Mouse (Mus musculus) cerebellum, adult (tissue): ENCODE results near the gene Tada3.

ENCODE experiments used
- ATAC-seq: cut with Nextera tagmentation; 2 replicates; pipeline ENCODE4 v1.9.2; 2017; ENCODE audit warnings: mild to moderate bottlenecking, moderate library complexity, mixed read lengths; ENCODE audit not compliant: insufficient number of reproducible peaks, low FRiP score, low TSS enrichment

The Tada3 gene

DNA sequence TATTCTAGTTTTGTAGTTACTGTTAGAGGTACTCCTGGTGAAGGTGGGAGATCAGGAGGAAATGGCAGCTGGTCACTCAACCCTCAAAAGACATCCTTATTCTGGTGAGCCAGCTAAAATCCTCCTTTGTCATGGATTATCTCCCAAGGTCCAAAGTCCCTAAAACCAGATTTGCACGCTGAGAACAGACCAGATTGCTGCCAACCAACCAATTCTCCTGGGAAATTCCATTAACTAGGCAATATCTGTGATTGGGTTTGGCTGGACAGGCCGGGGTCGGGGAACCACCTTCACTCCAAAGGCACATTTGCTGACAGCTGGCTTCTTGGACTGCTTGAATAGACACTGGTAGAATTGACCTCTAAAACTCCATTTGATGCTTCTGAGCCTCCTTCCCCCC lies 13.0 kb upstream of the Tada3 start:
- no peak for ATAC-seq

- no peak for ATAC-seq
Measured at GRCm38 (mm10) chr6:113388960-113389359, 11.3 kb upstream of the Tada3 start, which contains the start of gene Ttll3. TSS of gene Ttll3 (plus strand) at chr6:113389260.

DNA sequence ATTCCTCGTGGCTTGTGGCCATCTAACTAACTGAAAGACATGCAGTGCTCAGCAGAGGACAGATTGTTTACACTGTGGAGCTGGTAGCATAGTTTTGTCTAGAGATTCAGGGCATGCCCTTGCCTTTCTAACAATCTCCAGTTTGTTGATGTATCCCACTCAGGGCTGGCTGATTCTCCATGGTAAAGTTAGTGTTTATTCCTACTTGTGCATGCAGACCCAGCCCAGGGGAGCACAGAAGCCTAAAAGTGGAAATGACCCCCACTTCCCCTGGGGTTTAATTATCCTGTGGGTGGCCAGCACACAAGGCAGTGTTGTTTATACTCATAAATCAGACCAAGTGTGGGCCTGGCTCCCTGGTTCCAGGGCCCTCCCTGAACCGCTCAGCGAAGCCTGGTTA lies 8.3 kb upstream of the Tada3 start:
- no peak for ATAC-seq

- no peak for ATAC-seq
Measured at GRCm38 (mm10) chr6:113385160-113385714, 7.6 kb upstream of the Tada3 start.

DNA sequence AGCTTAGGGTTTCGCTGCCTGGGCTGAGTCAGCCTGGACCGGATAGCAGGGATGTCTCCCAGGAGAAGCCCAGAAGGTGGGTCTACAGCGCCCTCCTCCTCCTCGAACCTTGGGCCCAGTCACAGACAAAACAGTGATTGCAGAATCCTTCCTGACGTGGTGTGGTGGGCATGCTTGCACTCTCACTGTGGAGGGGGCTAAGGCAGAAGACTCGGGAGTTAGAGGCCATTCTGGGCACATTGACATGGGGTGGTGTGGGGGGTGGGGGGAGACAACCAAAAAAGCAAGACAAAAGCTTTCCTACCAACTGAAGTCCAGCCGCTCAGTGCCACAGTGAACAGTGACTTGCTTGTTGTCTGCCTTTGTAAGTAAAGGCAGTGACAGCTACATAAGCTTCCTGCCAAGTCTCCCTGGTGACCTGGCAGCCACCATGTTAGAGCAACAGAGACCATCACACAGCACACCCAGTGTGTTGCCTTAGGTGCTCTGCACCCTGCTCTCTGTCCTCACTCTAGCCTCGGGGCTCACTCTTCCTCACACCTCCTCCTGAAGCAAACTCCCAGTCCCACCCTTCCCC lies 6.8 kb upstream of the Tada3 start:
- ATAC-seq: no peak

- no peak for ATAC-seq
Measured at GRCm38 (mm10) chr6:113380480-113380879, 2.8 kb upstream of the Tada3 start.

DNA sequence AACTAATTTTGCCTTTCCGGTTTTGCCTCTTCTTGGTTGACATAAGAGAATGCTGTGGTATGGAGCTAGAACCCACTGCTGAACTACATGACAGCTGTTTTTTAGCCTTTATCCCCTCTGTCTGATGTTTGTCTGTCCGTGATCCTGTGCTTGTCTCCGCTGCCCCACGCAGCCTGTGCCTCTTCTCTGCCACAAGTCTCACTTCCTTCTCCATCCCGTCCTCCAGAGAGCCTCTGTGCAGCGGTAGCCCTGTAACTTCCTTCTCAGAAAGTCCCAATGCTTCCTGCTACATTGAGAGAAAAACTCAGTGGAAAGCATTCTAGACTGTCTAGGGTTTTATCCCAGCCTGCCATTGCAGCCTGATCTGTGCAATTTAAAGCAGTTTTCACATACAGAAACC lies 1.6 kb upstream of the Tada3 start:
- no peak for ATAC-seq

- no peak for ATAC-seq
Measured at GRCm38 (mm10) chr6:113377172-113377495, 549 bp downstream of the Tada3 start.

DNA sequence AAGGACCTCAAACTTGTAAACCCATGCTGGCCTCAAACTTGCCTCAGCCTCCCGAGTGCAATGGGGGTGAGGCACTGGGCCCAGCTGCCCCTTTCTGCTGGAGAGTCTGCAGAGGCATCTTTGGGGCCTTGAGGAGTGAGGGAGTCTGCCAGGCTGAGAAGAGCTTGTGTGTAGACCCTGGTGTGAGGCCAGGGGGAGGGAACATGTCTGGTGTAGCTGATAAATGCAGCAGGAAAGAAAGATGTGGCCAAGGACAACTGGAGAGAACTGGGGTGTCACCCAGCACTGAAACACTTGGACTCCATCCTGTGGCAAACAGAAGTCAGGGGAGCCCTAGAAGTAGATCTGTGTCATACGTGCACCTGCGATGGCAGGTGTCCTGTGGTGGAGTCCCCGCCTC lies 4.2 kb downstream of the Tada3 start:
- no peak for ATAC-seq

- no peak for ATAC-seq
Measured at GRCm38 (mm10) chr6:113370194-113370929, 7.3 kb downstream of the Tada3 start.

DNA sequence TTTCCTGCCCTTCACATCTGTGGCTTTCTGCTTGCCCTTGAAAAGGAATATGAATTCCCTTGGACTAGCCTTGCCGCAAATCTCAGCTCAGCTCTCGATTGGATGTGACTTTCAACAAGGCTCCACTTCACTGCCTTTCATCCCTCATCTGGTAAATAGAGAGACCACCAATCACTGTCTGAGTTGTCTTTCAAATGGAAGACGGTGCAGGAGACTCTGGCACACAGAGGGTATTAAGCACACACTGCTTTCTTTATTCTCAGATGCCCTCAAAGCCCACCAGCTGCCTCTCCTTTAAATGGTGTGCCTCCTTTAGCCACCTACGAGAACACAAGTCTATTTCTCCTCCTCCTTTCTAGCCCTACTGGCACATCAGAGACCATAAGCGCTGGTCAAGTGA lies 9.1 kb downstream of the Tada3 start:
- no peak for ATAC-seq

- ATAC-seq: no peak
Measured at GRCm38 (mm10) chr6:113368124-113368523, 9.6 kb downstream of the Tada3 start.

GRCm38 (mm10) chr6:113367574-113367973 lies 10.1 kb downstream of the Tada3 start:
- no peak for ATAC-seq

DNA sequence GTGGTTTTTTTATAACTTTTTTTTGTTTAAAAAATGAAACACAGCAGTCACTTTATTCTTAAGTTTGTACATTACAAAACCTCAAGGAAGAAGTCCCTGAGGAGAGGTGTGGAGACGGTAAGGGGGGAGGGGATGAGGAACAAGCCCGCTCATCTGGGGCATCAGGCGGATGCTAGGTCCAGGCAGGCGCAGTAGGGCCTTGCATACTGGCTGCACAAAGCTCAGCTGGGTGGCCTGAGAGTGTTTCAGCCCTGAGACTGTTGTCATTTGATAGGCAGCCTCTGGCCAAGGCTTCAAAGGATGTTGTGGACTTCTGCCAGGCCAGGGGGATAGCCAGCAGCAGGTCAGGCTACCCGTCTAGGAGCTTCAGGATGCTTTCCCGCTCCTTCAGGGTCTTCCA lies 11.0 kb downstream of the Tada3 start:
- no peak for ATAC-seq

GRCm38 (mm10) chr6:113364518-113365135 lies 13.1 kb downstream of the Tada3 start:
- ATAC-seq: no peak

DNA sequence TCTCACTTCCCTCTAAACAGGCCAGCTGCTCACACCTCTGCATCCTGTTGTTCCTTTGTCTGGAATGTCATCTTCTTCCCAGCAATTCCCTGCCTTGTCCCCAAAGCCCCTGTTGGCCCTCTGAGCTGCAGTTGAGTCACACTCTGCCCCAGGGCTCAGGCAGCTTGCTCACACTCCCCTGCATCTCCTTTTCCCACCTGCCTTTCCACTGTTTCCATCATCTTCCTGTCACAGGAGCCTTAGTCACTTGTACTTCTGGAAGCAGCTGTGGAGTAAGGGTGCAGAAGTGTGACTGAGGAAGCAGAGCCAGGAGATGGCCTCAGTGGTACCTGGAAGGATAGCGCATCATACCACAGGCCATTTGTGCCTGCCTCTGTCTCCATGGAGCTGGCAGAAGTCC lies 15.4 kb downstream of the Tada3 start:
- ATAC-seq: no peak

DNA sequence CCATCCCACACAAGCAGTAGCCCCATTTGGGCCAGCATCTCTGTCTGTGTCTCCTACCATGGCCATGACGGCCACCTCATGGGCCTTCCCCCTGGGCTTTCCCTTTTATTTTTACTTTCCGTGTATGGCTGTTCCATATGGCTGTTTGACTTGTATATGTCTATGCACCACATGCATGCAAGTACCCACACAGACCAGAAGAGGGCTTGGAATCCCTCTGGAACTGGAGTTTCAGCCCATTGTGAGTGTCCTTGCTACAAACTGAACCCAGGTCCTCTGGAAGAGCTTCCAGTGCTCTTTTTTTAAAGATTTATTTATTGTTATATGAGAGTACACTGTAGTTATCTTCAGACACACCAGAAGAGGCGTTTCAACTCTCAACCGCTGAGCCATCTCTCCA lies 16.2 kb downstream of the Tada3 start:
- ATAC-seq: no peak

DNA sequence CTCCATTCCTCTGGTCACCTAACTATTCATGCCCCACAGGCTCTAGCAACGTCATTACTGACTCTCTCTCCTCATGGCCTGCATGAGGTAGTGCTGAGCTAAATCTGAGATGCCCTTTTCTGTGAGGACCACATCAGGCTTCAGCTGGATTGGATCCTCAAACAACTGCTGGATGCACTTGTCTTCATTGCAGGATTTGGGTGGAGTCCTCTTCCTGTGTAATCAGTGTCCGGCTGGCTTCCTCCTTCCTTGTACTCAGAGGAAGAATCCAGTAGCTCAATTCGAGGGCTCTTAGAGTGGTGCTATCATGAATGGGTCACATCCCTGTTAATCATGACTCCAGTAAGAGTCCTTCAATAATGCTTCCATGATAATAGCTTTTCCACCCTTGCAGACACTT lies 24.0 kb downstream of the Tada3 start:
- ATAC-seq: no peak

- ATAC-seq: no peak
Measured at GRCm38 (mm10) chr6:113352820-113353219, 24.9 kb downstream of the Tada3 start.

- no peak for ATAC-seq
Measured at GRCm38 (mm10) chr6:113351653-113352052, 26.0 kb downstream of the Tada3 start.

DNA sequence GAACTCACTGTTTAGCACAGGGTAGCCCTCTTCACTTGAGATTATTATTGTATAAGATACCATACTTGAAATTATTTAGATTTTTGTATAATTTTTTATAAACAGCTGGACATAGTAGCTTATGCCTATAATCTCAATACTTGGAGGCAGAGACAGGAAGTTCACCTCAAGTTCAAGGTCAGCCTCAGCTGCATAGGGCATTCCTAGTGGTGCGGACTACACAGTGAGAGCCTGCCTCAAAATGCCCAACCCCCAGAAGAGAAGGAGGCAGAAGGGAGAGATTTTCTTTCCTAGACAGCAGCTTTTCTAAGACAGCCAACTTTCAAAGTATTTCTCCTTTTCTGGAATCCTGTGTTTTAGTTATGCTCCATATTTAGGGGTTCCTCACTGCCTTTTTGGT lies 26.5 kb downstream of the Tada3 start:
- ATAC-seq: no peak

- ATAC-seq: no peak
Measured at GRCm38 (mm10) chr6:113350538-113350937, 27.1 kb downstream of the Tada3 start.
